Mouse (Mus musculus): ENCODE data around the gene Mien1.

DNA sequence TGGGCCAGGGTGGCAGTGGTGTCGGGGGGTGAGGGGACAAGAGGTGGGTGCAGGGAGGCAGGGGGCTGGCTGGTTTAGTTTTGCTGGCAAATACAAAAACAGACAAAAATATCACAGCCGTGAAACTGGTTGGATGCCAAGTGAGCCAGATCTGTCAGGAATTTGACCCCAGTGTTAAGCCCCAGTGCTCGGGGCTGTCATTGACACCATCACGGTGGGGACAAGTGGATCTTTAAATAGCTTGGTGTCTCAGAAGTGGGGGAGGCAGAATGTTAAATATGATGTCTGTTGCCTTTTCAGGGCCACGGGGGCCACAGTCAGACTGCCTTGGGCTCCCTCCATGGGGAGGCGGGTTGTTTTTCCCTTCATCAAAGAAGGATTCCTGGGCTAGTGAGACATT, 44.5 kb downstream of the Mien1 start:
- TF ChIP-seq CTCF (IDR thresholded peaks at IDR 0.05; ENCODE audit: control insufficient read depth, insufficient read depth, low read length): no peak
- TF ChIP-seq POLR2A (IDR thresholded peaks at IDR 0.05; ENCODE audit: borderline replicate concordance, control insufficient read depth, low read depth, low read length): no peak

Data from bone marrow, adult 2 months (tissue).